Comparison of ENCODE assay signal across 8 mouse cellular contexts in genomic region chr9:116426269-116426999, GRCm38 (mm10).
A peak's percentile ranks its signal among the peaks of the same experiment; 100 is the strongest.
DNase-seq lines count a peak whose midpoint lies in the region; ATAC-seq lines count a peak whose summit lies in the region.

No protein-coding gene starts in this region.

- no peak for ATAC-seq in erythroblast, adult 5-6 weeks (replicated peaks; ENCODE audit: low FRiP score, poor library complexity, severe bottlenecking)

- DNase-seq in CD4-positive helper T cell, adult 2 months (ENCODE audit: low read depth, low spot score): peak; percentile 54
- peak; percentile 43 for DNase-seq in Muller cell, postnatal 12 days (ENCODE audit: inconsistent ontology term)
- peak; percentile 92 to 95 for DNase-seq in cerebellum, postnatal 10 days
- DNase-seq in gastrocnemius, postnatal 4 days (ENCODE audit: low spot score in 2 of 2): peak; percentile 76 to 88
- peak; percentile 86 to 90 for DNase-seq in layer of hippocampus, postnatal 10 days (ENCODE audit: low spot score in 2 of 2)
- peak; percentile 83 for DNase-seq in lung, postnatal 36 days
- peak; percentile 32 to 80 for DNase-seq in spleen, postnatal 10 days (ENCODE audit: low spot score in 2 of 2)

Comparison
In these comparisons a context has a peak if more than half of its experiments do, and no peak if none do; other contexts are left out.
1. DNase-seq: peak in every context shown above with its lines; median percentile 94 in cerebellum, postnatal 10 days; 88 in layer of hippocampus, postnatal 10 days; 83 in lung, postnatal 36 days; 82 in gastrocnemius, postnatal 4 days; 56 in spleen, postnatal 10 days; 54 in CD4-positive helper T cell, adult 2 months; 43 in Muller cell, postnatal 12 days.